16 mouse cellular contexts compared by ENCODE assay signal in the genomic region with DNA sequence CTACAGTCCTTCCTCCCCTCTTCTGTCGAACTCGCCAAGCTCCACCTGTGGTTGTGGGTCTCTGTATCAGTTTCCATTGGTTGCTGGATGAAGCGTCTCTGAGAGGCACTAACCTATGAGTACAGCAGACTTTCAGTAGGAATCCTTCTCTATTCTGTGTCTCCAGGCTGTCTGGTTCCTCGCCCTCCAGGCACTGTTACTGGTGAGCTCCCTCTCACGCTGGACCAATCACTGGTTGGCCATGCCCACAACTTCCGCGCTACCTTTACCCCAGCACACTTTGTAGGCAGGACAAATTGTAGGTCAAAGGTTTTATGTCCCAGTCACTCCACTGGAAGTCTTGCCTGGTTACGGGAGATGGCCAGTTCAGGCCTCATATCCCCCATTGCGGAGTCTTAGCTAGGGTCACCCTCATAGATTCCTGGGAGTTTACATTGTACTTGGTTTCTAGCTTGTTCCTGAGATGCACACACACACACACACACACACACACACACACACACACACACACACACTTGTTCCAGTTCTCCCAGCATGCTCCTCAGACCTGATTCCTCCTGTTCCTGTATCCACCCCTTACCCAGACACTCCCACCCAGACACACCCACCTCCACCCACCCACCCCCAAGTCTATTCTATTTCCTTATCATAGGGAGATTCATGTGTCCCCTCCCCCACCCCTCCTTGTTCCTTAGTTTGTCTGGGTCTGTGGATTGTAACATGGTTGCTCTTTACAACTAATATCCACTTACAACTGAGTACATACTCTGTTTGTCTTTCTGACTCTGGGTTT. TPM values are rescaled to one million over a fixed set of nuclear protein-coding genes. Genes with fewer than 3 reads are reported as not detected.
A peak's percentile ranks its signal among the peaks of the same experiment; 100 is the strongest.
DNase-seq lines count a peak whose midpoint lies in the region; ATAC-seq lines count a peak whose summit lies in the region.
"Had no signal": no experiment of that assay in that cellular context is flagged by ENCODE, and none has a peak within 500 bp of the region (broad histone marks: within the 10 kb centered on the region; RNA-seq: fewer than 3 reads in every experiment).

No protein-coding gene starts in this region.

- peak; percentile 17; the same call in 1 of the 2 replicates for ATAC-seq in kidney, embryonic 14.5 days (ENCODE audit: low FRiP score, low TSS enrichment)
- ATAC-seq in liver, embryonic 13.5 days (ENCODE audit: low read depth), result peak; percentile 67
- no peak for ATAC-seq in erythroblast, adult 5-6 weeks (replicated peaks; ENCODE audit: low FRiP score, poor library complexity, severe bottlenecking)
- ATAC-seq: hindbrain, postnatal 0 days; midbrain, embryonic 15.5 days had no signal

- H3K4me1 ChIP-seq in kidney, embryonic 14.5 days (ENCODE audit: control insufficient read depth, insufficient read depth, low read length), result peaks cover 52% of the 10 kb centered on the region
- H3K4me1 ChIP-seq in liver, embryonic 13.5 days (replicated peaks), result peaks cover 49% of the 10 kb centered on the region

- H3K27me3 ChIP-seq in kidney, embryonic 14.5 days (ENCODE audit: control insufficient read depth, insufficient read depth, low read length), result peaks cover 22% of the 10 kb centered on the region
- peaks cover 56% of the 10 kb centered on the region for H3K27me3 ChIP-seq in liver, embryonic 13.5 days

- no peak overlapping the region for H3K9ac ChIP-seq in kidney, embryonic 14.5 days (ENCODE audit: low read depth, low read length)
- H3K9ac ChIP-seq in liver, embryonic 13.5 days, result no peak overlapping the region
- H3K9ac ChIP-seq: limb, embryonic 12.5 days; midbrain, embryonic 15.5 days; neural tube, embryonic 12.5 days had no signal

- peak; percentile 33 for DNase-seq in CD4-positive helper T cell, adult 2 months (ENCODE audit: low read depth, low spot score)
- peak; percentile 34 for DNase-seq in NIH3T3 (ENCODE audit: low read depth)
- no peak for DNase-seq in liver, embryonic 13.5 days
- no peak for DNase-seq in layer of hippocampus, postnatal 10 days (ENCODE audit: low spot score in 2 of 2)
- DNase-seq in thymus, postnatal 36 days, result no peak
- DNase-seq: cerebellum, adult 2 months; lung, postnatal 4 days had no signal

- no peaks in the 10 kb centered on the region for H3K9me3 ChIP-seq in kidney, embryonic 14.5 days (ENCODE audit: control insufficient read depth, low read length)
- H3K9me3 ChIP-seq in liver, embryonic 13.5 days (replicated peaks), result no peaks in the 10 kb centered on the region; the same call in 1 of the 2 replicates
- H3K9me3 ChIP-seq: limb, embryonic 12.5 days; midbrain, embryonic 15.5 days; neural tube, embryonic 12.5 days had no signal

- H3K4me2 ChIP-seq in kidney, embryonic 14.5 days (replicated peaks; ENCODE audit: low read depth, low read length), result 0 out of 2 replicates have a peak overlapping the region, but pooled peaks have one; percentile 8
- peak overlapping the region; percentile 30 for H3K4me2 ChIP-seq in liver, embryonic 13.5 days
- H3K4me2 ChIP-seq: limb, embryonic 12.5 days; midbrain, embryonic 15.5 days; neural tube, embryonic 12.5 days had no signal

- no peaks in the 10 kb centered on the region for H3K36me3 ChIP-seq in kidney, embryonic 14.5 days (ENCODE audit: control insufficient read depth, insufficient read depth, low read length)
- no peaks in the 10 kb centered on the region for H3K36me3 ChIP-seq in liver, embryonic 13.5 days
- H3K36me3 ChIP-seq: limb, embryonic 12.5 days; midbrain, embryonic 15.5 days; neural tube, embryonic 12.5 days had no signal

- WGBS in kidney, embryonic 14.5 days, result 22% methylated on average over 9 of the region's 9 CpGs
- WGBS in liver, embryonic 13.5 days (ENCODE audit: insufficient replicate concordance), result 48% methylated on average over 9 of the region's 9 CpGs

- peak overlapping the region; percentile 51; the same call in 1 of the 2 replicates for H3K27ac ChIP-seq in kidney, embryonic 14.5 days (ENCODE audit: low read depth, low read length)
- peak overlapping the region; percentile 50 for H3K27ac ChIP-seq in liver, embryonic 13.5 days
- H3K27ac ChIP-seq: hindbrain, postnatal 0 days; limb, embryonic 12.5 days; midbrain, embryonic 15.5 days; neural tube, embryonic 12.5 days had no signal

- H3K4me3 ChIP-seq in kidney, embryonic 14.5 days (ENCODE audit: low read length), result no peak overlapping the region
- H3K4me3 ChIP-seq in liver, embryonic 13.5 days (replicated peaks), result no peak overlapping the region
- H3K4me3 ChIP-seq: limb, embryonic 12.5 days; midbrain, embryonic 15.5 days; neural tube, embryonic 12.5 days had no signal

RNA-seq across cellular contexts. Expression of a gene that starts 2.3 kb away (rescaled TPM):
- 25.7 and 34.6 TPM in 2 replicates for polyA plus RNA-seq in kidney, embryonic 14.5 days (2014; fragmentation: Nextera tagmentation; extraction: Ambion mirVana)
- 7.7 and 8.3 TPM in 2 replicates for polyA plus RNA-seq in liver, embryonic 13.5 days (2015; fragmentation: Nextera tagmentation; extraction: Ambion mirVana)
- total RNA-seq in layer of hippocampus, postnatal 10 days (2021), result 10 to 100 TPM; 72.9 to 79.2 TPM
- total RNA-seq in erythroblast, adult 5-6 weeks (2015; ENCODE audit: low replicate concordance), result 0.58 and 0.84 TPM in 2 replicates
- total RNA-seq in erythroblast, adult 5-6 weeks (2017; ENCODE audit: low replicate concordance), result 1.8 and 3.3 TPM in 2 replicates
- total RNA-seq: granulocyte monocyte progenitor cell, adult 5-6 weeks had no signal

RNA-seq across cellular contexts. Expression of a gene that starts 19.3 kb away (rescaled TPM):
- 68.9 and 72.9 TPM in 2 replicates for polyA plus RNA-seq in kidney, embryonic 14.5 days (2014; fragmentation: Nextera tagmentation; extraction: Ambion mirVana)
- 45.5 and 48.3 TPM in 2 replicates for polyA plus RNA-seq in liver, embryonic 13.5 days (2015; fragmentation: Nextera tagmentation; extraction: Ambion mirVana)
- total RNA-seq in layer of hippocampus, postnatal 10 days (2021), result 10 to 100 TPM; 45.0 to 50.9 TPM
- 5.6 and 22.6 TPM in 2 replicates for total RNA-seq in erythroblast, adult 5-6 weeks (2015; ENCODE audit: low replicate concordance)
- 19.0 and 30.5 TPM in 2 replicates for total RNA-seq in erythroblast, adult 5-6 weeks (2017; ENCODE audit: low replicate concordance)

RNA-seq across cellular contexts. Expression of a gene that starts 26.6 kb away (rescaled TPM):
- polyA plus RNA-seq in kidney, embryonic 14.5 days (2014; fragmentation: Nextera tagmentation; extraction: Ambion mirVana), result 6.0 and 6.6 TPM in 2 replicates
- 2.4 and 2.5 TPM in 2 replicates for polyA plus RNA-seq in liver, embryonic 13.5 days (2015; fragmentation: Nextera tagmentation; extraction: Ambion mirVana)
- total RNA-seq in layer of hippocampus, postnatal 10 days (2021), result 1 to 10 TPM; 3.5 to 4.7 TPM
- not detected in 2 replicates for total RNA-seq in erythroblast, adult 5-6 weeks (2015; ENCODE audit: low replicate concordance)
- 1.4 TPM in 1 of 2 replicates, not detected in the other for total RNA-seq in erythroblast, adult 5-6 weeks (2017; ENCODE audit: low replicate concordance)

RNA-seq across cellular contexts. Expression of a gene that starts 27.2 kb away (rescaled TPM):
- 122 and 135 TPM in 2 replicates for polyA plus RNA-seq in kidney, embryonic 14.5 days (2014; fragmentation: Nextera tagmentation; extraction: Ambion mirVana)
- polyA plus RNA-seq in liver, embryonic 13.5 days (2015; fragmentation: Nextera tagmentation; extraction: Ambion mirVana), result 65.4 and 69.2 TPM in 2 replicates
- total RNA-seq in layer of hippocampus, postnatal 10 days (2021), result 10 to 100 TPM; 70.8 to 76.9 TPM
- total RNA-seq in erythroblast, adult 5-6 weeks (2015; ENCODE audit: low replicate concordance), result 26.8 and 36.1 TPM in 2 replicates
- 33.5 and 39.9 TPM in 2 replicates for total RNA-seq in erythroblast, adult 5-6 weeks (2017; ENCODE audit: low replicate concordance)

RNA-seq across cellular contexts. Expression of a gene that starts 31.5 kb away (rescaled TPM):
- not detected in 2 replicates for polyA plus RNA-seq in kidney, embryonic 14.5 days (2014; fragmentation: Nextera tagmentation; extraction: Ambion mirVana)
- polyA plus RNA-seq in liver, embryonic 13.5 days (2015; fragmentation: Nextera tagmentation; extraction: Ambion mirVana), result not detected in 2 replicates
- total RNA-seq in layer of hippocampus, postnatal 10 days (2021), result 1 to 10 TPM in 1 of 2 experiments, not detected in 1; 1.6 TPM
- total RNA-seq in erythroblast, adult 5-6 weeks (2015; ENCODE audit: low replicate concordance), result not detected in 2 replicates
- total RNA-seq in erythroblast, adult 5-6 weeks (2017; ENCODE audit: low replicate concordance), result not detected in 2 replicates
- total RNA-seq: granulocyte monocyte progenitor cell, adult 5-6 weeks; hindbrain, postnatal 0 days had no signal
- polyA plus RNA-seq: C2C12; heart, embryonic 16.5 days; hindbrain, postnatal 0 days; limb, embryonic 12.5 days; midbrain, embryonic 15.5 days; neural tube, embryonic 12.5 days had no signal

Comparison
In these comparisons a context has a peak if more than half of its experiments do, and no peak if none do; other contexts are left out.
1. DNase-seq: peak in CD4-positive helper T cell, adult 2 months (single experiment) and NIH3T3 (single experiment); none in liver, embryonic 13.5 days (single experiment), layer of hippocampus, postnatal 10 days (0 of 2) and thymus, postnatal 36 days (0 of 2).
2. RNA of a gene that starts 2.3 kb away (total RNA-seq): 72.9 to 79.2 TPM in layer of hippocampus, postnatal 10 days; 0.58 to 3.3 TPM in erythroblast, adult 5-6 weeks; every median in the first group is over 10 times any median in the second.